Mouse (Mus musculus): Measurements from ENCODE around the gene Gstp3. TPM values are rescaled to one million over a fixed set of nuclear protein-coding genes. Genes with fewer than 3 reads are reported as not detected.
"Not testable (repeated sequence)": the region's sequence is repeated elsewhere in the genome, so short reads cannot be mapped to it uniquely, and the experiment has no call there.

The Gstp3 gene
- polyA plus RNA-seq, 1 experiment from 2014 or later: 0.30 TPM

DNA sequence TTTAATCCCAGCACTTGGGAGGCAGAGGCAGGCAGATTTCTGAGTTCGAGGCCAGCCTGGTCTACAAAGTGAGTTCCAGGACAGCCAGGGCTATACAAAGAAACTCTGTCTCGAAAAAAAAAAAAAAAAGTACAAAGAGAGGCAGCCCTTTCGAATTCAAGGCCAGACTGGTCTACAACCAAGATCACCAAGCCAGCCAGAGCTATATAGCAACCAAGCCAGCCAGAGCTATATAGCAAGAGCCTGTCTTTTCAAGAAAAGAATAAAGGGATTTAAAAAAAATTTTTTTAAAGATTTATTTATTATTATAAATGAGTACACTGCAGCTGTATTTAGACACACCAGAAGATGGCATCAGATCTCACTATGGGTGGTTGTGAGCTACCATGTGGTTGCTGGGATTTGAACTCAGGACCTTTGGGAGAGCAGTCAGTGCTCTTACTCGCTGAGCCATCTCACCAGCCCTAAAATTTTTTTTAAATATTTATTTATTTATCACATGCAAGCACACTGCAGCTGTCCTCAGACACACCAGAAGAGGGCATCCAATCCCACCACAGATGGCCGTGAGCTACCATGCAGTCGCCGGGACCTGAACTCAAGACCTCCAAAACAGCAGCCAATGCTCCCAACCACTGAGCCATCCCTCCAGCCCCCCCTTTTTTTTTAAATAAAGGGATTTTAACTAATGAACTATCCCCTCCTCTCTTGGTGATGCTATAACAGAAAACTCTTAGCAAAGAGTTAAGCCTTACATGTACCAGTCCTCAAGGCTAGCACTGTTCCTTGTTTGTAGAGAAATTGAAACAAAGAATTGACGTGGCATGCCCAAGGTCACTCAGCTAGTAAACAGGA, 902 bp upstream of the Gstp3 start:
- ATAC-seq (replicated peaks; ENCODE audit: insufficient number of reproducible peaks, insufficient read depth, low FRiP score, low read depth): not testable (repeated sequence)

DNA sequence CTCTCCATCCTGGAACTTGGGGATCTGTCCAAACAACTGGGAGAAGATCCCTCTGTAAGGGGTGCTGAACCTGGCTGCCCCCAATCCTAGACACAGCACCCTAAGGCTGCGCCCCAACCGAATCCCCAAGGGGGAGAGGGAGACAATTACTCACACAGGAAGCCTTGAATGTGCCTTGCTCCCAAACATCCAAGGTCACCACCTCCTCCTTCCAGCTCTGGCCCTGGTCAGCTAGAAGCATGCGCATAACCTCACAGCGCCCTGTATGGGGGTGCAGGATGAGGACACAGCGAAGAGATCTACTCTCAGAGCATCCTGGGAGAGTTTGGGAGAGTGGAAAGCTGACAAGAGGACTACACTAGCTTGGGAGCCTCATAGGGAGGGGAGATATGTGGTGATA, 788 bp downstream of the Gstp3 start:
- H3K27ac ChIP-seq: no peak overlapping the region
- H3K4me3 ChIP-seq: no peak overlapping the region
- H3K27me3 ChIP-seq: no peaks in the 10 kb centered on the region
- H3K9me3 ChIP-seq (replicated peaks): no peaks in the 10 kb centered on the region
- no peak overlapping the region for H3K9ac ChIP-seq
- ATAC-seq (replicated peaks; ENCODE audit: insufficient number of reproducible peaks, insufficient read depth, low FRiP score, low read depth): no peak
- H3K4me2 ChIP-seq: no peak overlapping the region
- H3K36me3 ChIP-seq: no peaks in the 10 kb centered on the region
- H3K4me1 ChIP-seq (replicated peaks): peaks cover 21% of the 10 kb centered on the region
- WGBS: 92% methylated on average over 5 of the region's 5 CpGs

More for the DNA sequence above, 902 bp upstream of the Gstp3 start:
- WGBS: 88% methylated on average over 8 of the region's 8 CpGs
- not testable (repeated sequence) for H3K36me3 ChIP-seq; H3K4me3 ChIP-seq; H3K4me2 ChIP-seq; H3K9me3 ChIP-seq (replicated peaks); H3K27me3 ChIP-seq; H3K9ac ChIP-seq; H3K27ac ChIP-seq
- H3K4me1 ChIP-seq (replicated peaks): peaks cover 21% of the 10 kb centered on the region

DNA sequence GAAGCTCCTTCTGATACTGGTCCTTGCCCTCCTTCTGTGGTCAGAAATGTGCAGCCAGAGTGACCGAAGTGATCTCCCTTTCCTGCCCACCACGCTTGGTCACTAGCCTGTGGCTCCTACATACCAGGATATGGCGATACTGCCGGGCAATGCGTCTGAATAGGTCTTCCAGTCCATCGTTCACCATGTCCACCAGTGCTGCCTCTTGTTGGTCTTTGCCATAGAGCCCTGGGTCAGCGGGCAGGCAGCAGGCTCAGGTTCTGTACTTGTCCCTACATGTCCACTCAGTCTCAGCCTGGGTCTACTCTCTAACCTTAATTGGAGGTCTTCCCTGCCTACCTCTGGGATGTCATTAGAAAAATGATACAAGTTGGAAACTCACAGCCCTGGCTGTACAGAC, 1.4 kb downstream of the Gstp3 start:
- Histone ChIP-seq H3K9ac (no peak overlapping the region), H3K4me1 (replicated peaks) (peaks cover 21% of the 10 kb centered on the region), H3K4me2 (no peak overlapping the region), H3K27me3 (no peaks in the 10 kb centered on the region), H3K9me3 (replicated peaks) (no peaks in the 10 kb centered on the region), H3K27ac (no peak overlapping the region), H3K36me3 (no peaks in the 10 kb centered on the region), H3K4me3 (no peak overlapping the region)
- 89% methylated on average over 7 of the region's 7 CpGs for WGBS
- ATAC-seq (replicated peaks; ENCODE audit: insufficient number of reproducible peaks, insufficient read depth, low FRiP score, low read depth): no peak

DNA sequence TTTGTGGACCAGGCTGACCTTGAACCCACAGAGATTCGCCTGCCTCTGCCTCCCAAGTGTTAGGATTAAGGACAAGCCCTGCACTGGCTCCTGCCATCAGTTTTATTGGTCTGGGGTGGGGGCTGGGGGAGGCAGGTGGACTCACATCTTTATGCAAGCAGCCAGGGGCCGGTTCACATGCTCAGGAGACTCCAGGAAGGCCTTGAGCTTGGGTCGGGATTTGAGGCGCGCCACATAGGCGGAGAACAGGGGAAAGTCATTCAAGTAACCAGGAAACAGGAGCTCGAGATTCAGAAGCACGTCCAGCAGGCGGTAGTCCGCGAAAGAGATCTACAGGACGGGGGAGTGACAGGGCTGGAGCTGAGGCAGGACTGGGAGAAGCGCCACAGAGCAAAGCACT, 2.0 kb downstream of the Gstp3 start:
- H3K27me3 ChIP-seq: no peaks in the 10 kb centered on the region
- no peak overlapping the region for H3K4me2 ChIP-seq
- no peaks in the 10 kb centered on the region for H3K9me3 ChIP-seq (replicated peaks)
- H3K36me3 ChIP-seq: no peaks in the 10 kb centered on the region
- peaks cover 21% of the 10 kb centered on the region for H3K4me1 ChIP-seq (replicated peaks)
- H3K9ac ChIP-seq: no peak overlapping the region
- H3K27ac ChIP-seq: no peak overlapping the region
- 84% methylated on average over 13 of the region's 13 CpGs for WGBS
- ATAC-seq (replicated peaks; ENCODE audit: insufficient number of reproducible peaks, insufficient read depth, low FRiP score, low read depth): no peak
- H3K4me3 ChIP-seq: no peak overlapping the region

DNA sequence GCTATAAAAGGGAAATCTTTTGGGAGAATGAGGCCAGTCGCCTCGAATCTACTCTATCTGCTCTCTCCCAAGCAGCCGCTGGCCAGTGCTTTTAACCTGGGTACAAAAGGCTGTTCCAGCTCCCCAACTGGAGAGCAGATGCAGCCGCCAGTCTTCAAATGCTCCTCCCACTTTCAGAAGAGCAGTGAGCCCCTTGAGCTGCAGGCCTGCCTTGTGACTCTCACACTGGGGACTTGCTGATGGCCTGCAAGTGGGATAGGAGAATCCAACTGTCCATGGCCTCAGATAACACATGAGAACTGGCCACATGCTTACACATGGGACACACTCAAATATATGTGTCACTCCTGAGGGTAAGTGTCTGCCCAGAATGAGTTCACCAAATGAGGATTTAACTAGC, 2.6 kb downstream of the Gstp3 start:
- H3K27ac ChIP-seq: 0 out of 2 replicates have a peak overlapping the region, but pooled peaks have one; percentile 16
- no peak overlapping the region for H3K4me2 ChIP-seq
- ATAC-seq (replicated peaks; ENCODE audit: insufficient number of reproducible peaks, insufficient read depth, low FRiP score, low read depth): 0 out of 2 replicates have a peak, but pooled peaks have one; percentile 33
- WGBS: 41% methylated on average over 4 of the region's 4 CpGs
- H3K36me3 ChIP-seq: no peaks in the 10 kb centered on the region
- H3K4me1 ChIP-seq (replicated peaks): peaks cover 21% of the 10 kb centered on the region
- no peaks in the 10 kb centered on the region for H3K9me3 ChIP-seq (replicated peaks)
- H3K9ac ChIP-seq: no peak overlapping the region
- no peak overlapping the region for H3K4me3 ChIP-seq
- no peaks in the 10 kb centered on the region for H3K27me3 ChIP-seq

DNA sequence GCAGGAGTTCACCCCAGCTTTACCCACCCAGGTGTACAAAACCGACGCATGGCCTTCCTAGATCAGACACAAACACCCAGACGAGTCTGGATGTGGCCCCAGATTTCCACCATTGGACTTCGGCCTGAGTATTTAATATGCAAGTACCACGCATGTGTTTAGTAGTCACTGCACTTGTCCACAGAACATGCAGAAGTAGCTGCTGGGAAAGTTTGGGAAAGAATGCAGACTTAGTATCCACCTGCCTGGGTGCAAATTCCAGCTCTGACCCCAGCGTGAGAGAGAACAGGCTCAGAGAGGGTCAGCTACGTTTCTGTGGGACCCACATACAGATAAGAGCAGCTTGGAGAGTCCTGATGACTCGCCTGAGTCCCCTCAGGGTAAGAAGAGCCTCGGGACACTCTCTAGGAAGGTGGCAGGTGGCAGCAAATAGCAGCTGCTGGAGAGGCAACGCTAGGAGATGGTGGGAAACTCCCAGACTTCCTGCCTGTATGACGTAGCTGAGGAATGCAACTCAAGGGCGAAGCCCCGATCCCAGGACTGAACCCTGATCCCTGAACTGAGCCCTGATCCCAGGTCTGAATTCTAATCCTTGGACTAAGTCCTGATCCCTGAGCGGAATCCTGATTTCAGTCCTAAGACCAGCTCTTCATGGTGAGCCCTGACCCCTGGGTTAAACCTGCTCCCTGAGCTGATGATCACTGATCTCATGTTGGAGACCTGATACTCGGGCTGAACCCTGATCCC, 3.2 kb downstream of the Gstp3 start:
- WGBS: 44% methylated on average over 15 of the region's 15 CpGs
- Histone ChIP-seq H3K4me2 (no peak overlapping the region), H3K4me1 (replicated peaks) (peaks cover 21% of the 10 kb centered on the region), H3K4me3 (no peak overlapping the region), H3K27me3 (no peaks in the 10 kb centered on the region), H3K27ac (0 out of 2 replicates have a peak overlapping the region, but pooled peaks have one; percentile 16), H3K9me3 (replicated peaks) (no peaks in the 10 kb centered on the region), H3K9ac (no peak overlapping the region), H3K36me3 (no peaks in the 10 kb centered on the region)
- ATAC-seq (replicated peaks; ENCODE audit: insufficient number of reproducible peaks, insufficient read depth, low FRiP score, low read depth): no peak

DNA sequence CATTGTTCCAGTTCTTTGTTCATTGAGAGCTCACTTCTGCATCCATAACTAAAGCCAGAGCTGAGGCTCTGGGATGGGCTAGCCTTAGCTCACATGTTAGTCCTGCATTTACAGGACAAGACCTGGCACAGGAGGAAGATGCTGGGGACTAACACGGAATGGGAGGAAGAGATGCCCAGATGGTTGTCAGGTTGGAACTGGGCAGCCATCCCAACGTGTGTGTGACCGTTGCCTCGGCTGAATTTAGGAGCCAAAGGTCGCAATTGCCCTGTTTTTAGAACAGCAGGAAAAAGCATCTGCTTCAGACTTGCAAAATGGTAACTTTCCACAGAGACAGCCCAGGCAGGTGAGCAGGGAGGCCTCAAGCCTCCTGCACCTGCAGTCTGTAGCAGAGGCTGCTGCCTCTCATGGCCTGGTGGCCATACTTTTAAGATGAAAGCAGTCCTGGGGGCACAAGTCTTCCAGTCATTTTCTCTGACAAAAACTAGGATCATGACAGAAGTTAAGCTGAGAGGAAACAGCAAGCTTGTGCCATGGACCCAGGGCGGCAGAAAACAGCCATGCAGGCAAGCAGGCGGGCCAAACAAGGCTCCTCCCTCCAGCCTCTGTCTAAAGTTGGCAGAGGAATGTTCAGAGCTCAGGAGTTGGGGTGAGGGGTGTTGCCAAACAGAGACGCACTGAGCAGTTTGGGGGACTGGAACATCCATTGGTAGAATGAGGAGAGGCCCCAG, 4.0 kb downstream of the Gstp3 start:
- no peak for ATAC-seq (replicated peaks; ENCODE audit: insufficient number of reproducible peaks, insufficient read depth, low FRiP score, low read depth)
- H3K9me3 ChIP-seq (replicated peaks): no peaks in the 10 kb centered on the region
- 69% methylated on average over 8 of the region's 8 CpGs for WGBS
- no peak overlapping the region for H3K9ac ChIP-seq
- no peaks in the 10 kb centered on the region for H3K36me3 ChIP-seq
- H3K4me1 ChIP-seq (replicated peaks): peaks cover 21% of the 10 kb centered on the region
- H3K27me3 ChIP-seq: no peaks in the 10 kb centered on the region
- no peak overlapping the region for H3K4me2 ChIP-seq
- H3K27ac ChIP-seq: no peak overlapping the region
- no peak overlapping the region for H3K4me3 ChIP-seq

DNA sequence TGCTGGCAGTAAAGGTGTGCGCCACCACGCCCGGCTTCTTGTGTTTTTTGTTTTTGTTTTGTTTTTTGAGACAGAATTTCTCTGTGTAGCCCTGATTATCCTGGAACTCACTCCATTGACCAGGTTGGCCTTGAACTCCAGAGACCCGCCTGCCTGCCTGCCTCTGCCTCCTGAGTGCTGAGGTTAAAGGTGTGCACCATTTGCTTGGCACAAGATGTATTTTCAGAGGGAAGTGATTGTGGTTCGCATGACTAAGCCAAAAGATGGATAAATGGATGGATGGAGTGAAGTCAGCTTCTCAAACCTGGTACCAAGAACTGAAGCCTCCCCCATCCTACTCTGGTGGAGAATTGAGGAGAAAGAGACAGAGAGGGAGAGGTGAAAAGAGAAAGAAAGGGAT, 4.8 kb downstream of the Gstp3 start:
- H3K4me3 ChIP-seq: no peak overlapping the region
- WGBS: 85% methylated on average over 5 of the region's 5 CpGs
- H3K27ac ChIP-seq: no peak overlapping the region
- H3K27me3 ChIP-seq: no peaks in the 10 kb centered on the region
- peaks cover 21% of the 10 kb centered on the region for H3K4me1 ChIP-seq (replicated peaks)
- H3K36me3 ChIP-seq: no peaks in the 10 kb centered on the region
- no peak overlapping the region for H3K4me2 ChIP-seq
- H3K9ac ChIP-seq: no peak overlapping the region
- H3K9me3 ChIP-seq (replicated peaks): no peaks in the 10 kb centered on the region
- ATAC-seq (replicated peaks; ENCODE audit: insufficient number of reproducible peaks, insufficient read depth, low FRiP score, low read depth): no peak

DNA sequence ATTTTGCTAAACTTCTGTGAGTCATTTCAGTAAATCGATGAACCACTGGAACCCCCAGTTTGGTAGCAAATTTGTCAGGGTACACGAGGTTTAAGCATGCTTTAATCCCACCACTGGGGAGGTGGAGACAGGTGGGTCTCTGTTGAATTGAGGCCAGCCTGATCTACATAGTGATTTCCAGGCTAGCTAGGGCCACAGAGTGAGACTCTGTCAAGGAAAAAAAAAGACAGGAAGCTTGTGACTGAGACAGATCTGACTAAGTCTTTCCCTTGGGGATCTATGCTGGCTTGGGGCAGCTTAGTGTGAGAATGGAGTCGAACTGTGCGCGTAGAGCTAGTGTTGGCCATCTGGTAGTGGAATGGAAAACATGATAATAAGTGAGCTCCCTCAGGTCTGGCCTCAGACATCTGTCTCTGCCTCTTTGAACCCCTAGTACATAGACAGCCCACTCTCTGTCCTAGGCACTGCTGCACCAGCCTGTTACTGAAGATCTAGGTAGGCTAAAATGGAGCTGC, 6.8 kb downstream of the Gstp3 start:
- Histone ChIP-seq H3K4me1 (replicated peaks) (peaks cover 17% of the 10 kb centered on the region), H3K27me3 (no peaks in the 10 kb centered on the region), H3K9ac (no peak overlapping the region), H3K4me3 (no peak overlapping the region), H3K36me3 (no peaks in the 10 kb centered on the region), H3K4me2 (no peak overlapping the region), H3K9me3 (replicated peaks) (no peaks in the 10 kb centered on the region), H3K27ac (no peak overlapping the region)
- WGBS: 70% methylated on average over 5 of the region's 5 CpGs
- no peak for ATAC-seq (replicated peaks; ENCODE audit: insufficient number of reproducible peaks, insufficient read depth, low FRiP score, low read depth)

DNA sequence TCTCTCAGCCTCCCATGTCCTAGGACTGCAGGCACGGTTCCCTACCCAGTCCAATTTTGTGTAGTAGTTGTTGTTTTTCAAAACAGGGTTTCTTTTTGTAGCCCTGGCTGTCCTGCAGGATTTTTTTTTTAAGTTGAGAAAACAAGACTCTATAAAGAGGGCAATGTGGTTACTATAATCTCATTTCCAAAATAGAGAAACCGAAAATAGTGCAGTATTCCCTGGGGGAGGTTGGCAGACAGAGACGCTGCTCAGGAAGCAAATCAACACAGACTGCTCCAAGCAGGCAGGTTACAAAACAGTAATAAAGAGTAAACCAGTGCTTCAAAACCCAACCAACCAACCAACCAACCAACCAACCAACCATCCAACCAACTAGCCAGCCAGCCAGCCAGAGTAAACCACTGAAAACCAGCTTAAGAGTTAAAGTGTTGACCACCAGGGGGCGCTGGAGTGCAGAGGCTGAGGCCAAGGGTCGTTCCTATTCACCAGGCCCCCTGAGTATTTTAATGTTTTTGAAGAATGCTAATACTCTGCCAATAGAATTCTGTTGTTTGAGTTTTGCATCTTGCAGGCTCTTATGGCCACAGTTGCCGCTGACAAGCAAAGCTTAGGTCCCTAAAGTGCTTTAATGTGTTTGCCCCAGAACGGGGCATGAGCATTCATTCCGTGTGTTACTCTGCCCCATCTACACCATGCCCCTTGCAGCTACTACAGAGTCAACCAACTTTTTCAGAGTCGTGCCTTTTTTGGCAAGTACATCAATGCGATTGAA, 7.4 kb downstream of the Gstp3 start:
- Histone ChIP-seq H3K4me1 (replicated peaks) (peaks cover 16% of the 10 kb centered on the region), H3K27me3 (no peaks in the 10 kb centered on the region), H3K27ac (no peak overlapping the region), H3K9me3 (replicated peaks) (no peaks in the 10 kb centered on the region), H3K4me3 (no peak overlapping the region), H3K36me3 (no peaks in the 10 kb centered on the region), H3K9ac (no peak overlapping the region), H3K4me2 (no peak overlapping the region)
- WGBS: 47% methylated on average over 10 of the region's 10 CpGs
- ATAC-seq (replicated peaks; ENCODE audit: insufficient number of reproducible peaks, insufficient read depth, low FRiP score, low read depth): no peak
